Comparison of ENCODE assay signal across 21 mouse cellular contexts in genomic region chr10:84906895-84907294, GRCm38 (mm10). TPM values are rescaled to one million over a fixed set of nuclear protein-coding genes. Genes with fewer than 3 reads are reported as not detected.
DNase-seq lines count a peak whose midpoint lies in the region; ATAC-seq and TF ChIP-seq lines count a peak whose summit lies in the region.
"Had no signal": no experiment of that assay in that cellular context is flagged by ENCODE, and none has a peak within 500 bp of the region (broad histone marks: within the 10 kb centered on the region; RNA-seq: fewer than 3 reads in every experiment).

No protein-coding gene starts in this region.

- ATAC-seq in forebrain, postnatal 0 days: peak; percentile 47; the same call in 1 of the 2 replicates
- no peak for ATAC-seq in midbrain, embryonic 13.5 days
- no peak for ATAC-seq in midbrain, embryonic 11.5 days (ENCODE audit: low FRiP score)
- no peak for ATAC-seq in hindbrain, postnatal 0 days
- ATAC-seq in stomach, postnatal 0 days (ENCODE audit: low FRiP score, low TSS enrichment): no peak

- H3K9me3 ChIP-seq in forebrain, postnatal 0 days (ENCODE audit: low read length): no peaks in the 10 kb centered on the region
- H3K9me3 ChIP-seq in forebrain, embryonic 10.5 days: no peaks in the 10 kb centered on the region
- H3K9me3 ChIP-seq in midbrain, embryonic 13.5 days: no peaks in the 10 kb centered on the region
- H3K9me3 ChIP-seq in midbrain, embryonic 11.5 days (ENCODE audit: control insufficient read depth, low read length): no peaks in the 10 kb centered on the region
- H3K9me3 ChIP-seq in hindbrain, postnatal 0 days (ENCODE audit: low read length): no peaks in the 10 kb centered on the region
- no peaks in the 10 kb centered on the region for H3K9me3 ChIP-seq in stomach, postnatal 0 days (ENCODE audit: control insufficient read depth, low read length)
- H3K9me3 ChIP-seq: limb, embryonic 13.5 days; liver, embryonic 13.5 days had no signal

- no peak overlapping the region for H3K9ac ChIP-seq in forebrain, postnatal 0 days
- no peak overlapping the region for H3K9ac ChIP-seq in midbrain, embryonic 13.5 days (replicated peaks)
- H3K9ac ChIP-seq in midbrain, embryonic 11.5 days (ENCODE audit: low read length): no peak overlapping the region
- no peak overlapping the region for H3K9ac ChIP-seq in hindbrain, postnatal 0 days (replicated peaks; ENCODE audit: low read length)
- H3K9ac ChIP-seq in stomach, postnatal 0 days (ENCODE audit: low read length): no peak overlapping the region
- H3K9ac ChIP-seq: limb, embryonic 13.5 days; liver, embryonic 13.5 days; lung, embryonic 14.5 days had no signal

- no peak overlapping the region for H3K4me2 ChIP-seq in forebrain, postnatal 0 days (ENCODE audit: low read depth)
- no peak overlapping the region for H3K4me2 ChIP-seq in midbrain, embryonic 13.5 days (replicated peaks)
- no peak overlapping the region for H3K4me2 ChIP-seq in midbrain, embryonic 11.5 days
- no peak overlapping the region for H3K4me2 ChIP-seq in hindbrain, postnatal 0 days (ENCODE audit: low read depth, low read length)
- no peak overlapping the region for H3K4me2 ChIP-seq in stomach, postnatal 0 days (replicated peaks; ENCODE audit: low read depth)
- H3K4me2 ChIP-seq: heart, embryonic 11.5 days; limb, embryonic 13.5 days; liver, embryonic 13.5 days; lung, embryonic 14.5 days had no signal

- no peak overlapping the region for H3K4me3 ChIP-seq in forebrain, postnatal 0 days (ENCODE audit: low read depth, low read length)
- no peak overlapping the region for H3K4me3 ChIP-seq in forebrain, embryonic 10.5 days
- no peak overlapping the region for H3K4me3 ChIP-seq in midbrain, embryonic 13.5 days (replicated peaks)
- no peak overlapping the region for H3K4me3 ChIP-seq in midbrain, embryonic 11.5 days (ENCODE audit: low read depth, low read length)
- no peak overlapping the region for H3K4me3 ChIP-seq in hindbrain, postnatal 0 days (ENCODE audit: low read length)
- no peak overlapping the region for H3K4me3 ChIP-seq in stomach, postnatal 0 days (ENCODE audit: low read depth, low read length)
- H3K4me3 ChIP-seq: limb, embryonic 13.5 days; liver, embryonic 13.5 days had no signal

- no peak for DNase-seq in forebrain, postnatal 0 days
- DNase-seq in forebrain, embryonic 10.5 days (ENCODE audit: extremely low spot score, low spot score): no peak
- DNase-seq in midbrain, embryonic 11.5 days (ENCODE audit: low spot score, missing footprints): no peak
- DNase-seq in hindbrain, postnatal 0 days (ENCODE audit: low spot score): peak; percentile 58
- DNase-seq in stomach, postnatal 0 days (ENCODE audit: low spot score): no peak
- no peak for DNase-seq in kidney, postnatal 10 days
- DNase-seq: adrenal gland, postnatal 25 days; cerebellum, adult 18-20 months; cerebellum, postnatal 25 days; heart, postnatal 14 days; kidney, adult 9 months; kidney, postnatal 36 days; liver, embryonic 13.5 days; lung, embryonic 14.5 days; lung, postnatal 36 days; right cerebral cortex, adult 18-20 months; thymus, postnatal 36 days had no signal

- H3K27ac ChIP-seq in forebrain, postnatal 0 days (ENCODE audit: low read depth, low read length): peak overlapping the region; percentile 36
- H3K27ac ChIP-seq in forebrain, embryonic 10.5 days: no peak overlapping the region
- H3K27ac ChIP-seq in midbrain, embryonic 13.5 days: 0 out of 2 replicates have a peak overlapping the region, but pooled peaks have one; percentile 36
- no peak overlapping the region for H3K27ac ChIP-seq in midbrain, embryonic 11.5 days (ENCODE audit: low read depth, low read length)
- H3K27ac ChIP-seq in hindbrain, postnatal 0 days: peak overlapping the region; percentile 56
- H3K27ac ChIP-seq in stomach, postnatal 0 days (replicated peaks): no peak overlapping the region
- H3K27ac ChIP-seq: limb, embryonic 13.5 days; liver, embryonic 13.5 days had no signal

- 63% methylated on average over 9 of the region's 9 CpGs for WGBS in forebrain, postnatal 0 days
- 88% methylated on average over 9 of the region's 9 CpGs for whole genome bisulfite sequencing in forebrain, embryonic 10.5 days
- 77% methylated on average over 9 of the region's 9 CpGs for WGBS in midbrain, embryonic 13.5 days
- 89% methylated on average over 9 of the region's 9 CpGs for WGBS in midbrain, embryonic 11.5 days
- WGBS in hindbrain, postnatal 0 days: 59% methylated on average over 9 of the region's 9 CpGs
- 75% methylated on average over 9 of the region's 9 CpGs for WGBS in stomach, postnatal 0 days

- no peaks in the 10 kb centered on the region for H3K36me3 ChIP-seq in forebrain, postnatal 0 days (ENCODE audit: insufficient read depth)
- peaks cover 49% of the 10 kb centered on the region for H3K36me3 ChIP-seq in forebrain, embryonic 10.5 days (replicated peaks)
- H3K36me3 ChIP-seq in midbrain, embryonic 13.5 days: peaks cover 21% of the 10 kb centered on the region
- H3K36me3 ChIP-seq in midbrain, embryonic 11.5 days (ENCODE audit: control insufficient read depth, insufficient read depth, low read length): peaks cover 3% of the 10 kb centered on the region; the same call in 1 of the 2 replicates
- H3K36me3 ChIP-seq in hindbrain, postnatal 0 days (ENCODE audit: insufficient read depth, low read length): no peaks in the 10 kb centered on the region
- no peaks in the 10 kb centered on the region for H3K36me3 ChIP-seq in stomach, postnatal 0 days (ENCODE audit: control insufficient read depth, insufficient read depth, low read length)
- H3K36me3 ChIP-seq: limb, embryonic 13.5 days; liver, embryonic 13.5 days had no signal

- no peaks in the 10 kb centered on the region for H3K27me3 ChIP-seq in forebrain, postnatal 0 days (ENCODE audit: insufficient read depth, low read length)
- H3K27me3 ChIP-seq in forebrain, embryonic 10.5 days (ENCODE audit: poor library complexity, severe bottlenecking): peaks cover 82% of the 10 kb centered on the region
- H3K27me3 ChIP-seq in midbrain, embryonic 13.5 days: no peaks in the 10 kb centered on the region
- H3K27me3 ChIP-seq in midbrain, embryonic 11.5 days (ENCODE audit: control insufficient read depth, insufficient read depth, low read length): peaks cover 2% of the 10 kb centered on the region; the same call in 1 of the 2 replicates
- H3K27me3 ChIP-seq in hindbrain, postnatal 0 days (ENCODE audit: insufficient read depth, low read length): no peaks in the 10 kb centered on the region
- H3K27me3 ChIP-seq in stomach, postnatal 0 days (ENCODE audit: control insufficient read depth, insufficient read depth, low read length): no peaks in the 10 kb centered on the region
- H3K27me3 ChIP-seq: CH12.LX; limb, embryonic 13.5 days had no signal

- peaks cover 7% of the 10 kb centered on the region for H3K4me1 ChIP-seq in forebrain, postnatal 0 days (ENCODE audit: insufficient read depth)
- H3K4me1 ChIP-seq in forebrain, embryonic 10.5 days: peaks cover 55% of the 10 kb centered on the region
- peaks cover 48% of the 10 kb centered on the region for H3K4me1 ChIP-seq in midbrain, embryonic 13.5 days (replicated peaks)
- peaks cover 30% of the 10 kb centered on the region for H3K4me1 ChIP-seq in midbrain, embryonic 11.5 days (ENCODE audit: control insufficient read depth, insufficient read depth, low read length)
- peaks cover 32% of the 10 kb centered on the region for H3K4me1 ChIP-seq in hindbrain, postnatal 0 days (ENCODE audit: insufficient read depth, low read length)
- no peaks in the 10 kb centered on the region for H3K4me1 ChIP-seq in stomach, postnatal 0 days (replicated peaks; ENCODE audit: control insufficient read depth, insufficient read depth)

- no peak for TF ChIP-seq EP300 in stomach, postnatal 0 days (optimal IDR thresholded peaks at IDR 0.05)

- no peak for TF ChIP-seq CTCF in forebrain, postnatal 0 days (IDR thresholded peaks at IDR 0.05; ENCODE audit: low read depth)
- TF ChIP-seq CTCF in hindbrain, postnatal 0 days (IDR thresholded peaks at IDR 0.05; ENCODE audit: low read depth): no peak
- TF ChIP-seq CTCF in stomach, postnatal 0 days (IDR thresholded peaks at IDR 0.05; ENCODE audit: low read depth): no peak

RNA-seq across cellular contexts. Expression of gene Ric8b, which starts 10.5 kb away (rescaled TPM):
- total RNA-seq in forebrain, postnatal 0 days (2014; rRNA removed): 48.2 and 63.8 TPM in 2 replicates
- 20.2 and 31.5 TPM in 2 replicates for polyA plus RNA-seq in forebrain, postnatal 0 days (2015; fragmentation: Nextera tagmentation; extraction: Ambion mirVana)
- polyA plus RNA-seq in forebrain, embryonic 10.5 days (2016; fragmentation: Nextera tagmentation; extraction: Ambion mirVana): 25.3 and 27.8 TPM in 2 replicates
- 44.9 and 49.9 TPM in 2 replicates for polyA plus RNA-seq in midbrain, embryonic 13.5 days (2015; fragmentation: Nextera tagmentation; extraction: Ambion mirVana)
- polyA plus RNA-seq in midbrain, embryonic 11.5 days (2014; fragmentation: Nextera tagmentation; extraction: Ambion mirVana): 25.0 and 27.3 TPM in 2 replicates
- 47.6 and 49.6 TPM in 2 replicates for total RNA-seq in hindbrain, postnatal 0 days (2014; rRNA removed)
- 30.6 and 33.8 TPM in 2 replicates for polyA plus RNA-seq in hindbrain, postnatal 0 days (2015; fragmentation: Nextera tagmentation; extraction: Ambion mirVana)
- 7.3 and 7.4 TPM in 2 replicates for polyA plus RNA-seq in stomach, postnatal 0 days (2015; fragmentation: Nextera tagmentation; extraction: Ambion mirVana)

Comparison
In these comparisons a context has a peak if more than half of its experiments do, and no peak if none do; other contexts are left out.
1. H3K27ac ChIP-seq: peak in forebrain, postnatal 0 days (single experiment), midbrain, embryonic 13.5 days (single experiment) and hindbrain, postnatal 0 days (single experiment); none in forebrain, embryonic 10.5 days (single experiment), midbrain, embryonic 11.5 days (single experiment) and stomach, postnatal 0 days (single experiment).